Mouse (Mus musculus) stomach, embryonic 14.5 days (tissue): ENCODE measurements around the gene Cirbp. TPM values are rescaled to one million over a fixed set of nuclear protein-coding genes. Genes with fewer than 3 reads are reported as not detected.

ENCODE experiments used
- ATAC-seq: fragments of 200-750 bp; cut with Nextera tagmentation; 2 replicates; pipeline ENCODE4 v1.8.0; 2017; ENCODE audit warnings: low read depth, moderate TSS enrichment; ENCODE audit not compliant: insufficient number of reproducible peaks, insufficient read depth, low FRiP score
- H3K27ac ChIP-seq: fragments of 300-500 bp; sonication (generic); 2 replicates; pipeline ENCODE4 v1.5.1; 2014; ENCODE audit warnings: mild to moderate bottlenecking, low read length, moderate library complexity, mixed read lengths
- H3K27me3 ChIP-seq: fragments of 300-500 bp; sonication (generic); 2 replicates; pipeline ENCODE4 v1.6.1; 2014; ENCODE audit warnings: low read length, control low read depth, mixed read lengths; ENCODE audit not compliant: control insufficient read depth, insufficient read depth
- H3K36me3 ChIP-seq: fragments of 300-500 bp; sonication (generic); 2 replicates; pipeline ENCODE4 v1.6.1; 2014; ENCODE audit warnings: mild to moderate bottlenecking, control low read depth, low read length, moderate library complexity, mixed read lengths; ENCODE audit not compliant: control insufficient read depth, insufficient read depth
- H3K4me1 ChIP-seq: fragments of 300-500 bp; sonication (generic); 2 replicates; pipeline ENCODE4 v1.6.1; 2014; ENCODE audit warnings: low read length, control low read depth, mixed read lengths; ENCODE audit not compliant: control insufficient read depth, insufficient read depth
- H3K4me2 ChIP-seq: fragments of 300-500 bp; sonication (generic); replicated peaks from 2 replicates; pipeline ENCODE4 v1.6.1; 2014; ENCODE audit warnings: low read depth, low read length, control low read depth
- H3K4me3 ChIP-seq: fragments of 300-500 bp; sonication (generic); 2 replicates; pipeline ENCODE4 v1.5.1; 2014; ENCODE audit warnings: low read depth, low read length, control low read depth
- H3K9ac ChIP-seq: fragments of 300-500 bp; sonication (generic); replicated peaks from 2 replicates; pipeline ENCODE4 v1.6.1; 2014; ENCODE audit warnings: low read depth, mild to moderate bottlenecking, control low read depth, low read length, moderate library complexity, mixed read lengths
- H3K9me3 ChIP-seq: fragments of 300-500 bp; sonication (generic); 2 replicates; pipeline ENCODE4 v1.6.1; 2016; ENCODE audit warnings: low read depth, low read length, control low read depth; ENCODE audit not compliant: control insufficient read depth
- WGBS: fragments of 180-500 bp; shearing (Covaris S2); extraction: QIAGEN DNeasy Blood & Tissue Kit; methylation state at CpG from one replicate; pipeline ENCODE4 v1.1.7; 2014; 5-methylcytosine and 5-hydroxymethylcytosine counted together
- polyA plus RNA-seq: library from polyadenylated mRNA; unstranded; fragments of >200 nt; fragmentation: Nextera tagmentation; extraction: Ambion mirVana; gene quantifications from 2 replicates; pipeline ENCODE4 v1.2.1, GENCODE M21; 2014

Cirbp gene
- polyA plus RNA-seq, 1 experiment from 2014 or later: 92.7 TPM

DNA sequence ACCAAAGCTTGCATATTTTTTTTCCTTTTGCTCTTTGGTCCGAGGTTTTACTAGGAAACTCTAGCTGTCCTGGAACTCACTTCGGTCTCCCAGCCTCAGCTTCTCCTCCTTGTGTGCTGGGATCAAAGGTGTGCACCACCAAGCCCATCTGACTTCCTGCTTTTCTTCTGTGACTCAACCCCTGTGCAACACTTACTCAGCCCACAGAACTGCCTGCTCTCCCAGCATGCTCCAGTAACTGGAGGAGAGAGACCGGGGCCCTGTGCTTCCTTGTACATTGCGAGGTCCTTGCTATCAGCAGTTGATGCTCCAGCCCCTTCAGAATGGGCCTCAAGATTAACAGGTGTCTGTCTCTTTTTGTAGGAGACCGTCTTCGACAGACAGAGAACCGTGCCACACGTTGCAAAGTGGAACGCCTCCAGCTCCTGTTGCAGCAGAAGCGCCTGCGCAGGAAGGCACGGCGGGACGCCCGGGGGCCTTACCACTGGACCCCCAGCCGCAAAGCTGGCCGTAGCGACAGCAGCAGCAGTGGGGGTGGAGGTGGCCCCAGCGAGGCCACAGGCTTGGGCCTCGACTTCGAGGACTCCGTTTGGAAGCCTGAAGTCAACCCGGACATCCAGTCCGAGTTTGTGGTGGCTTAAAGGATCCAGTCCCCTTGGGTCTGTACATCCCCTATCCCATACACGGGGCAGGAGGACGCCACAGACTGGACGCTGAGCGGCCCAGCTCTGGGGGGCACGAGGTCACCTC is 9.6 kb upstream of the Cirbp start:
- no peak overlapping the region for H3K9ac ChIP-seq

DNA sequence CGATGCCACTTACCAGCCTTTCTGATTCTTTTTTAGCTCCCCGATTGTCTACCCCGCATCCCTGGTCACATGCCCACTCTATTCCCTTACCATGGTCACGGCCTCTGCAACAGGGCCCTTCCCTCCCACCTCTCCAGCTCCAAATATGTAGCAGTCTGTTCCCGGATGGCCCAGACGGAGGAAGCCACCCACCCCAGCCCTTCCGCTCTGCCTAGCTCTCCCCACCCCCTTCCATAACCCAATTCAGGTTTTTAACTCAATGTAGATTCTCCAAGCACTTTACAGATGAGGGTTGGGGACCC is 9.1 kb upstream of the Cirbp start:
- Histone ChIP-seq H3K4me2 (no peak overlapping the region), H3K9me3 (no peaks in the 10 kb centered on the region), H3K27me3 (no peaks in the 10 kb centered on the region), H3K4me1 (peaks cover 81% of the 10 kb centered on the region), H3K4me3 (no peak overlapping the region), H3K27ac (peak overlapping the region; percentile 96; the same call in 1 of the 2 replicates), H3K36me3 (peaks cover 59% of the 10 kb centered on the region), H3K9ac (no peak overlapping the region)
- ATAC-seq: no peak
- WGBS: 49% methylated on average over 7 of the region's 7 CpGs

More for the DNA sequence above, 9.6 kb upstream of the Cirbp start:
- Histone ChIP-seq H3K9me3 (no peaks in the 10 kb centered on the region), H3K4me2 (no peak overlapping the region), H3K27me3 (no peaks in the 10 kb centered on the region), H3K36me3 (peaks cover 64% of the 10 kb centered on the region), H3K27ac (peak overlapping the region; percentile 96; the same call in 1 of the 2 replicates), H3K4me3 (no peak overlapping the region), H3K4me1 (peaks cover 75% of the 10 kb centered on the region)
- WGBS: 84% methylated on average over 29 of the region's 29 CpGs
- no peak for ATAC-seq

DNA sequence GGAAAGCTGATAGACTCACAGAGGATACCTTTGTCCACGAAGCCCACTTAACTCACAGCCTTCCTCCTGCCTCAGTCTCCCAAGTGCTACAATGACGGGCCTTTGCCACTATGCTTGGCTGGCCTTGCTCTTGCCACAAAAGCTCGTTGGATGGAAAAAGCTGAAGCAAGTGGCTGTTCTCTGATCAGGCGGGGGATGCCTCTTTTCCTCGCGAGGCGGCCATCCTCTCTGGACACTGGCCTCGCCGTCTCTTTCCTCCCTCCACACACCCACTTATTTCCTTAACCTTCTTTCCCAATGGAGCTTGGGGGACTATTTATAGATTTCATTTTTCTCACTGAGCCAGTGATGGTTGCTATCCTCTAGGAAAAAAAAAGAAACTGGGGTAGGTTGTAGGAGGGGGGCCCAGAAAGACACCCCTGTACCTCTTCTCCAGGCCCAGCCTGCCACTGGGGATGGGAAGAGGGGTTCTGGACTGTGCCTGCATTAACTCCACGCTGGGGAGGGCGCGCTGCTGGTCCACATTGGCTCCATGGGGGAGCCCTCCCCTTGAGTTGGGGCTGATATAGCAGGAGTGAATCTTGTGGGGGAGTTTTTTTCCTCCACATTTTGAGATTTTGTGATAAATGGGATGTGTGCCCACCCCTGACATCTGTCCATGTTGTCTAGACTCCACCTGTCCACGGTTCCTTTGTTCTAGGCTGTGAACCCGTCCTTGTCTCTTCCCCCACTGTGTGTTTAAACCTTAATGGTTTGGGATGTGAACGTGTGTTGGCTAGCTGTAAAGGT is 8.4 kb upstream of the Cirbp start:
- H3K4me3 ChIP-seq: no peak overlapping the region
- peak overlapping the region; percentile 96 for H3K27ac ChIP-seq
- WGBS: 59% methylated on average over 15 of the region's 15 CpGs
- H3K4me2 ChIP-seq: no peak overlapping the region
- H3K36me3 ChIP-seq: peaks cover 54% of the 10 kb centered on the region
- H3K27me3 ChIP-seq: no peaks in the 10 kb centered on the region
- ATAC-seq: no peak
- no peaks in the 10 kb centered on the region for H3K9me3 ChIP-seq
- H3K4me1 ChIP-seq: peaks cover 86% of the 10 kb centered on the region
- no peak overlapping the region for H3K9ac ChIP-seq

DNA sequence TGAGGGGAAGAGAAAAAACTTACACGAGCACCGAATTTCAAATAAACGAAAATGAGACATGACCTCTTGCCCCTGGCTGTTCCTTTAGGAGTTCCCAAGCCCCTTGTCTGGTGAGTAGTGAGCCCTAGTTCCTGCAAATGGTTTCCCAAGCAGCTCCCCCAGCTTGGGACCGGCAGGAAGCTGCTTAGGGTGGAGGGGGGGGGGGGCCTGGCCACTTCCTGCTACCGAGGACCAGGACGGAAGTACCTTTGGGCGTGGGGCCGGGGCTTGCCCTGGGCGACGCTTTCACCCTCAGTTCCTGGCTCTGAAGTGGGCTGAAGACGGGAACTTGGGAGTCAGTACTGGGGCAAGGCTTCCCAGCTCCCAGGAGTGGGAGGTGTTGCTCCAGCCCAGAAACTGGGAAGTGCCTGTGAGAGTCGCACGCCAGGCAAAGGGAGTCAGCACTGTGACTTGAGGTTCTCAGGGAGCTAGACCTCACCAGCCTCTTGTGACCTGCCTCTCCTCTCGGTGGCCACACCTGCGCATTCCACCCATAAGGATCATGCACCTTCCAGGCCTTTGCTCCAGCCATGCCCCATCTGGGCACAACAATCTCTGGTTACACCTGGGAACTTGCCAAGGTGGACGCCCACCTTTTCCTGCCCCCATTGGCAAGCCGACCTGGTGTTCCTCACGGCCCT is 7.3 kb upstream of the Cirbp start:
- H3K4me3 ChIP-seq: no peak overlapping the region; the same call in 1 of the 2 replicates
- peak overlapping the region; percentile 77 for H3K4me2 ChIP-seq
- H3K27me3 ChIP-seq: no peaks in the 10 kb centered on the region
- peaks cover 81% of the 10 kb centered on the region for H3K4me1 ChIP-seq
- H3K36me3 ChIP-seq: peaks cover 43% of the 10 kb centered on the region
- 10% methylated on average over 18 of the region's 18 CpGs for WGBS
- no peaks in the 10 kb centered on the region for H3K9me3 ChIP-seq
- no peak for ATAC-seq
- no peak overlapping the region; the same call in 1 of the 2 replicates for H3K9ac ChIP-seq
- H3K27ac ChIP-seq: peak overlapping the region; percentile 96

DNA sequence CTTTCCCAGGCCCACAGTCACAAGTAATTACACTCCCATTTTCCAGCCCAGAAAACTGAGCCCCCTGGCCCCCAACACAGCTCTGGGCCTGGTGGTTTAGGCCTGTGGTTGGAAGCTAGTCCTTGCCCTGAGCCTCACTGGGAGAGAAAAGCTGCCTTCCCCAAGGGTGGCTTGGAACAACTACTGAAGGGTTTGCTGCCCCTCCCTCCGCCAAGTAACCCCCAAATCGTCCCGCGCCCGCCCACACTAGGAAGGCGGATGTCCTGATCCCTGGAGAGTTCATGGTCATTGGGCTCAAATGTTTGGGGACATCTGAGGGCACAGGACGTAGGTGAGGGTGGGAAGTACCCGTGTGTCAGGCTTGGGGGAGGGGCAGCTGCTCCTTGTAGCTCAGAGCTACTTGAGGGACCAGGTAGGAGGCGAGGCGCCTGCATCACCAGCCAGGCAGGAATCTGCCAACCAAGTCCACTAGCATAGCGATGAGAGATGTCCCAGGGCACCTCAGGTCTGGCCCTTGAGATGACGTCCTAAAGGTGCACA is 6.7 kb upstream of the Cirbp start:
- ATAC-seq: peak; percentile 0; the same call in 1 of the 2 replicates
- H3K27me3 ChIP-seq: no peaks in the 10 kb centered on the region
- WGBS: 6% methylated on average over 12 of the region's 12 CpGs
- no peak overlapping the region for H3K9ac ChIP-seq
- peak overlapping the region; percentile 96 for H3K27ac ChIP-seq
- H3K36me3 ChIP-seq: peaks cover 36% of the 10 kb centered on the region
- peaks cover 80% of the 10 kb centered on the region for H3K4me1 ChIP-seq
- H3K4me2 ChIP-seq: peak overlapping the region; percentile 77
- H3K9me3 ChIP-seq: no peaks in the 10 kb centered on the region
- H3K4me3 ChIP-seq: peak overlapping the region; percentile 32

DNA sequence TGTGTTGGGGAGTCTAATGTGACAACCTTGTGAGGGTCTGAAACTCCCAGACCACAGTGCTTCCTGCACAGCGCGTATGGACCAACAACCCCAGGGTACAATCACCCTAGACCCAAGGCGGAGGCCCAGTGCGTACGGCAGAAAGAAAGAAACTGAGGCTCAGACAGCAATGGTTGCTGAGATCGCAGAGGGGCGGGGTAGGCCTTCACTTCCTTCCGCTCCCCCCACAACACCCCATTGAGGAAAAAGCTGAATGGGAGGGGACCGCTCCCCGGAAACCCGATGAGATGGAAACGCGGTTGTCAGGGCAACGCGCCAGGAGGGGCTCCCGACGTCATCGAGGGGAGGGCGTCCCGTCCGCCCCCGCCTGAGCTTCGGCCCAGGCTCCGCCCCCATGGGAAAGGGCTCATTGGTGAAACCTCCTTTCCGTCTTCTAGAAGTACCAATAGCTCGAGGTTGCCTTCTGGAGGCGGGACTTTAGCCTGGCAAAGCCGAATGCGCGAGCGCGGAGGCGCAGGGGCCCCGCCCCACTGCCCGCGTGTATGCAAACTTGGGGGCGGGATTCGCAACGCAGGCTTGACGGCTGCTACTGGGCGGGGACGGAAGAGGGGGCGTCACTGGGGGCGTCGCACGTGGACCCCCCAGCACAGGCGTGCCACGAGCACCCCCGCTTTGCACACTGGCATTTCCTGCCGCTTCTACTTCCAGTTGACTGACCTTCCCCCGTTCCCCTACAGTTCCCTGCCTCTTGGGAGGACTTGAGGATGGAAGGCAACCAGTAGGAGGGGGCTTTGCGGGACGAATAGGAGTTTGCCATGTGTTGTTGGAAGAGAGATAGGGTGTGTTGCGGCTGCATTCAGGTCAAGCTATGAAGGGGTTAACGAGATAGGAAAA is 6.0 kb upstream of the Cirbp start:
- Histone ChIP-seq H3K9ac (peak overlapping the region; percentile 11; the same call in 1 of the 2 replicates), H3K4me1 (peaks cover 85% of the 10 kb centered on the region), H3K27ac (peak overlapping the region; percentile 96), H3K27me3 (no peaks in the 10 kb centered on the region), H3K4me2 (peak overlapping the region; percentile 77), H3K4me3 (peak overlapping the region; percentile 32), H3K36me3 (peaks cover 29% of the 10 kb centered on the region), H3K9me3 (no peaks in the 10 kb centered on the region)
- under 1% methylated on average over 55 of the region's 55 CpGs for WGBS
- ATAC-seq: peak; percentile 83

DNA sequence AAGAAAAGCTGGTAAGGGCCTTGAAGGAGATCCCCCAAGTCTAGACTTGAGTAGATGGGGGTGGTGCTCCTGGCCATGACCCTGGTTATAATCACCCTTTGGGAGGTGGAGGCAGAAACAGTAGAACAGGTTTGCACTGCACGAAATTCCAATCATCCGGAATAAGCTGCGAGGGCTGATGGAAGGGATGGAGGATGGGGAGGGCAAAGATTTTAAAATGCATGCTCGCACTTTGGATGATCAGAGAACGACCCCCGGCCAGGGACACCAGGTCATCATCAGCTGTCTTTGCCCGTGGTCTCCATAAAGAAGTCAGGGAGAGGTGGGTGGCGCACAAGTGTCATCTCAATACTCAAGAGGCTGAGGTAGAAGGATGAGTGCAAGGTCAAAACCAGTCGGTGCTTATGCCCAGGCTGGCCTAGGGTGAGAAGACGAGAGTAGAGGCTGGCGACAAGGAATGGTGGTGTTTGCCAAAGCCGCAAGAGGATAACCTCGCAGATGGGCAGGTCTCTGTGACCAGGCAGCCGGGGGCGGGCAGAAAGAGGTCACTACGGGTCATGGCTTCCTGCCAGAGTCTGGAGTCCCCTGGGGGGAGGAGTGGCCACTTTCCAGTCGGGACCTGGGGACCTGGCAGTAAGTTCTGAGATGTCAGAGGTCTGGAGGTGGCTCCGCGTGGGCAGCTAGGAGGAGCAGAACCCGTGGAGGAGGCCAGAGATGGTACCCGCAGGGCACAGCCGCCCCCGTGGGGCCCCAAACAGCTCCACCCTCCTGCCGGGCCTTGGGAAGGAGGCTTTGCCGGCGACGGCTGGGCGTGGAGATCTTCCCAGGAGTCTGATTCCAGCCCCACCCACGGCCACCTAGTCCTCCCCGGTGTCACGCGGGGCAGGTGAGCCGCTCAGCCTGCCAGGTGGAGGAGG is 5.1 kb upstream of the Cirbp start:
- no peak for ATAC-seq
- 2% methylated on average over 32 of the region's 33 CpGs for WGBS

More for the DNA sequence above, 5.1 kb upstream of the Cirbp start:
- Histone ChIP-seq H3K27ac (peak overlapping the region; percentile 96), H3K36me3 (peaks cover 20% of the 10 kb centered on the region), H3K4me1 (peaks cover 81% of the 10 kb centered on the region), H3K4me2 (peak overlapping the region; percentile 77), H3K9me3 (no peaks in the 10 kb centered on the region), H3K4me3 (peak overlapping the region; percentile 32), H3K27me3 (no peaks in the 10 kb centered on the region), H3K9ac (peak overlapping the region; percentile 45)
